Mouse (Mus musculus): ENCODE measurements around the gene Myh14. TPM values are rescaled to one million over a fixed set of nuclear protein-coding genes. Genes with fewer than 3 reads are reported as not detected.

Gene Myh14
- polyA plus RNA-seq, 1 experiment from 2014 or later, result 3.6 TPM

- H3K27me3 ChIP-seq (ENCODE audit: control insufficient read depth, insufficient read depth, low read length), result no peaks in the 10 kb centered on the region
- no peak overlapping the region for H3K27ac ChIP-seq (ENCODE audit: low read depth, low read length)
- no peak for ATAC-seq (ENCODE audit: low read depth)
- no peak overlapping the region for H3K9ac ChIP-seq (replicated peaks; ENCODE audit: low read depth, low read length)
- no peak overlapping the region for H3K4me3 ChIP-seq (ENCODE audit: low read depth, low read length)
- no peaks in the 10 kb centered on the region for H3K36me3 ChIP-seq (ENCODE audit: control insufficient read depth, insufficient read depth, low read length)
- no peak overlapping the region for H3K4me2 ChIP-seq (ENCODE audit: low read depth, low read length)
- no peaks in the 10 kb centered on the region for H3K4me1 ChIP-seq (ENCODE audit: control insufficient read depth, insufficient read depth, low read length)
- H3K9me3 ChIP-seq (ENCODE audit: control insufficient read depth, low read length), result no peaks in the 10 kb centered on the region
- 31% methylated on average over 13 of the region's 13 CpGs for WGBS
Observed at GRCm38 (mm10) chr7:44632676-44633075, 38.0 kb downstream of the Myh14 start.

- ATAC-seq (ENCODE audit: low read depth), result no peak
- H3K4me2 ChIP-seq (ENCODE audit: low read depth, low read length), result no peak overlapping the region
- no peaks in the 10 kb centered on the region for H3K4me1 ChIP-seq (ENCODE audit: control insufficient read depth, insufficient read depth, low read length)
- WGBS, result 84% methylated on average over 13 of the region's 13 CpGs
- no peak overlapping the region for H3K4me3 ChIP-seq (ENCODE audit: low read depth, low read length)
- no peaks in the 10 kb centered on the region for H3K27me3 ChIP-seq (ENCODE audit: control insufficient read depth, insufficient read depth, low read length)
- no peak overlapping the region for H3K27ac ChIP-seq (ENCODE audit: low read depth, low read length)
- no peaks in the 10 kb centered on the region for H3K9me3 ChIP-seq (ENCODE audit: control insufficient read depth, low read length)
- no peaks in the 10 kb centered on the region for H3K36me3 ChIP-seq (ENCODE audit: control insufficient read depth, insufficient read depth, low read length)
- no peak overlapping the region for H3K9ac ChIP-seq (replicated peaks; ENCODE audit: low read depth, low read length)
Observed at GRCm38 (mm10) chr7:44630437-44630836, 40.2 kb downstream of the Myh14 start.

GRCm38 (mm10) chr7:44628402-44629034 is 42.1 kb downstream of the Myh14 start:
- WGBS, result 91% methylated on average over 15 of the region's 15 CpGs
- no peak overlapping the region for H3K9ac ChIP-seq (replicated peaks; ENCODE audit: low read depth, low read length)
- ATAC-seq (ENCODE audit: low read depth), result no peak

GRCm38 (mm10) chr7:44626966-44627365 is 43.7 kb downstream of the Myh14 start:
- H3K9me3 ChIP-seq (ENCODE audit: control insufficient read depth, low read length), result no peaks in the 10 kb centered on the region; the same call in 1 of the 2 replicates
- H3K4me3 ChIP-seq (ENCODE audit: low read depth, low read length), result no peak overlapping the region
- WGBS, result 87% methylated on average over 11 of the region's 13 CpGs
- no peak overlapping the region for H3K9ac ChIP-seq (replicated peaks; ENCODE audit: low read depth, low read length)
- no peaks in the 10 kb centered on the region for H3K27me3 ChIP-seq (ENCODE audit: control insufficient read depth, insufficient read depth, low read length)
- H3K36me3 ChIP-seq (ENCODE audit: control insufficient read depth, insufficient read depth, low read length), result no peaks in the 10 kb centered on the region
- H3K4me2 ChIP-seq (ENCODE audit: low read depth, low read length), result no peak overlapping the region
- no peaks in the 10 kb centered on the region for H3K4me1 ChIP-seq (ENCODE audit: control insufficient read depth, insufficient read depth, low read length)
- no peak overlapping the region for H3K27ac ChIP-seq (ENCODE audit: low read depth, low read length)
- no peak for ATAC-seq (ENCODE audit: low read depth)

More at GRCm38 (mm10) chr7:44628402-44629034, 42.1 kb downstream of the Myh14 start:
- Histone ChIP-seq H3K4me1 (ENCODE audit: control insufficient read depth, insufficient read depth, low read length) (no peaks in the 10 kb centered on the region), H3K9me3 (ENCODE audit: control insufficient read depth, low read length) (no peaks in the 10 kb centered on the region), H3K36me3 (ENCODE audit: control insufficient read depth, insufficient read depth, low read length) (no peaks in the 10 kb centered on the region), H3K4me2 (ENCODE audit: low read depth, low read length) (no peak overlapping the region), H3K27me3 (ENCODE audit: control insufficient read depth, insufficient read depth, low read length) (no peaks in the 10 kb centered on the region), H3K4me3 (ENCODE audit: low read depth, low read length) (no peak overlapping the region), H3K27ac (ENCODE audit: low read depth, low read length) (no peak overlapping the region)

GRCm38 (mm10) chr7:44626068-44626385 is 44.6 kb downstream of the Myh14 start:
- ATAC-seq (ENCODE audit: low read depth), result no peak
- WGBS, result 73% methylated on average over 1 of the region's 1 CpGs

GRCm38 (mm10) chr7:44625241-44626067 is 45.2 kb downstream of the Myh14 start:
- no peaks in the 10 kb centered on the region for H3K4me1 ChIP-seq (ENCODE audit: control insufficient read depth, insufficient read depth, low read length)
- no peak for ATAC-seq (ENCODE audit: low read depth)
- no peak overlapping the region for H3K4me3 ChIP-seq (ENCODE audit: low read depth, low read length)
- no peaks in the 10 kb centered on the region for H3K27me3 ChIP-seq (ENCODE audit: control insufficient read depth, insufficient read depth, low read length)
- H3K9ac ChIP-seq (replicated peaks; ENCODE audit: low read depth, low read length), result no peak overlapping the region
- no peak overlapping the region for H3K4me2 ChIP-seq (ENCODE audit: low read depth, low read length)
- H3K27ac ChIP-seq (ENCODE audit: low read depth, low read length), result no peak overlapping the region
- no peaks in the 10 kb centered on the region; the same call in 1 of the 2 replicates for H3K9me3 ChIP-seq (ENCODE audit: control insufficient read depth, low read length)
- 92% methylated on average over 13 of the region's 13 CpGs for WGBS
- H3K36me3 ChIP-seq (ENCODE audit: control insufficient read depth, insufficient read depth, low read length), result no peaks in the 10 kb centered on the region

More at GRCm38 (mm10) chr7:44626068-44626385, 44.6 kb downstream of the Myh14 start:
- no peaks in the 10 kb centered on the region; the same call in 1 of the 2 replicates for H3K9me3 ChIP-seq (ENCODE audit: control insufficient read depth, low read length)
- no peaks in the 10 kb centered on the region for H3K27me3 ChIP-seq (ENCODE audit: control insufficient read depth, insufficient read depth, low read length)
- no peak overlapping the region for H3K27ac ChIP-seq (ENCODE audit: low read depth, low read length)
- H3K9ac ChIP-seq (replicated peaks; ENCODE audit: low read depth, low read length), result no peak overlapping the region
- no peaks in the 10 kb centered on the region for H3K4me1 ChIP-seq (ENCODE audit: control insufficient read depth, insufficient read depth, low read length)
- no peaks in the 10 kb centered on the region for H3K36me3 ChIP-seq (ENCODE audit: control insufficient read depth, insufficient read depth, low read length)
- H3K4me2 ChIP-seq (ENCODE audit: low read depth, low read length), result no peak overlapping the region
- no peak overlapping the region for H3K4me3 ChIP-seq (ENCODE audit: low read depth, low read length)

GRCm38 (mm10) chr7:44624828-44625227 is 45.8 kb downstream of the Myh14 start:
- Histone ChIP-seq H3K9me3 (ENCODE audit: control insufficient read depth, low read length) (no peaks in the 10 kb centered on the region; the same call in 1 of the 2 replicates), H3K4me3 (ENCODE audit: low read depth, low read length) (no peak overlapping the region), H3K36me3 (ENCODE audit: control insufficient read depth, insufficient read depth, low read length) (no peaks in the 10 kb centered on the region), H3K27me3 (ENCODE audit: control insufficient read depth, insufficient read depth, low read length) (no peaks in the 10 kb centered on the region), H3K27ac (ENCODE audit: low read depth, low read length) (no peak overlapping the region), H3K4me2 (ENCODE audit: low read depth, low read length) (no peak overlapping the region), H3K4me1 (ENCODE audit: control insufficient read depth, insufficient read depth, low read length) (no peaks in the 10 kb centered on the region), H3K9ac (replicated peaks; ENCODE audit: low read depth, low read length) (no peak overlapping the region)
- ATAC-seq (ENCODE audit: low read depth), result no peak
- 59% methylated on average over 14 of the region's 14 CpGs for WGBS

GRCm38 (mm10) chr7:44624543-44624826 is 46.2 kb downstream of the Myh14 start:
- H3K9ac ChIP-seq (replicated peaks; ENCODE audit: low read depth, low read length), result no peak overlapping the region
- no peak overlapping the region for H3K4me3 ChIP-seq (ENCODE audit: low read depth, low read length)
- no peaks in the 10 kb centered on the region for H3K27me3 ChIP-seq (ENCODE audit: control insufficient read depth, insufficient read depth, low read length)
- no peak for ATAC-seq (ENCODE audit: low read depth)
- WGBS, result 81% methylated on average over 3 of the region's 3 CpGs
- H3K4me1 ChIP-seq (ENCODE audit: control insufficient read depth, insufficient read depth, low read length), result no peaks in the 10 kb centered on the region
- H3K27ac ChIP-seq (ENCODE audit: low read depth, low read length), result no peak overlapping the region
- H3K4me2 ChIP-seq (ENCODE audit: low read depth, low read length), result no peak overlapping the region
- no peaks in the 10 kb centered on the region for H3K36me3 ChIP-seq (ENCODE audit: control insufficient read depth, insufficient read depth, low read length)
- H3K9me3 ChIP-seq (ENCODE audit: control insufficient read depth, low read length), result no peaks in the 10 kb centered on the region; the same call in 1 of the 2 replicates

Data from neural tube, embryonic 14.5 days (tissue).